Mouse (Mus musculus): ENCODE results near the gene Krtap1-3. TPM values are rescaled to one million over a fixed set of nuclear protein-coding genes. Genes with fewer than 3 reads are reported as not detected.

The Krtap1-3 gene
- polyA plus RNA-seq (2015; fragmentation: Nextera tagmentation; extraction: Ambion mirVana) = not detected in 2 replicates

GRCm38 (mm10) chr11:99590981-99591380 is at the start of gene Krtap1-3:
Gene Krtap1-3, minus strand, starts transcription at chr11:99591339.
- no peak for ATAC-seq (ENCODE audit: low read depth)
- Histone ChIP-seq H3K9me3 (ENCODE audit: control insufficient read depth, low read length) (no peaks in the 10 kb centered on the region), H3K27me3 (ENCODE audit: control insufficient read depth, insufficient read depth, low read depth, low read length) (no peaks in the 10 kb centered on the region), H3K4me3 (ENCODE audit: low read length) (no peak within 1 kb of the TSS), H3K4me1 (replicated peaks; ENCODE audit: control insufficient read depth, insufficient read depth, low read length) (no peaks in the 10 kb centered on the region), H3K36me3 (ENCODE audit: control insufficient read depth, insufficient read depth, low read length) (no peaks in the 10 kb centered on the region), H3K9ac (ENCODE audit: low read length) (no peak within 1 kb of the TSS), H3K4me2 (ENCODE audit: low read depth, low read length) (no peak within 1 kb of the TSS), H3K27ac (ENCODE audit: low read length) (no peak within 1 kb of the TSS)
- 69% methylated on average over 6 of the region's 6 CpGs for WGBS

GRCm38 (mm10) chr11:99640926-99641325 is 49.8 kb upstream of the Krtap1-3 start:
- no peak for ATAC-seq (ENCODE audit: low read depth)
- Histone ChIP-seq H3K36me3 (ENCODE audit: control insufficient read depth, insufficient read depth, low read length) (no peaks in the 10 kb centered on the region), H3K9ac (ENCODE audit: low read length) (no peak overlapping the region), H3K9me3 (ENCODE audit: control insufficient read depth, low read length) (no peaks in the 10 kb centered on the region), H3K27ac (ENCODE audit: low read length) (no peak overlapping the region), H3K4me1 (replicated peaks; ENCODE audit: control insufficient read depth, insufficient read depth, low read length) (no peaks in the 10 kb centered on the region), H3K4me3 (ENCODE audit: low read length) (no peak overlapping the region), H3K27me3 (ENCODE audit: control insufficient read depth, insufficient read depth, low read depth, low read length) (no peaks in the 10 kb centered on the region), H3K4me2 (ENCODE audit: low read depth, low read length) (no peak overlapping the region)
- WGBS = 23% methylated on average over 1 of the region's 1 CpGs

GRCm38 (mm10) chr11:99637086-99637485 is 45.9 kb upstream of the Krtap1-3 start:
- Histone ChIP-seq H3K27ac (ENCODE audit: low read length) (no peak overlapping the region), H3K4me1 (replicated peaks; ENCODE audit: control insufficient read depth, insufficient read depth, low read length) (no peaks in the 10 kb centered on the region), H3K27me3 (ENCODE audit: control insufficient read depth, insufficient read depth, low read depth, low read length) (no peaks in the 10 kb centered on the region), H3K4me2 (ENCODE audit: low read depth, low read length) (no peak overlapping the region), H3K4me3 (ENCODE audit: low read length) (no peak overlapping the region), H3K9me3 (ENCODE audit: control insufficient read depth, low read length) (no peaks in the 10 kb centered on the region), H3K36me3 (ENCODE audit: control insufficient read depth, insufficient read depth, low read length) (no peaks in the 10 kb centered on the region), H3K9ac (ENCODE audit: low read length) (no peak overlapping the region)
- ATAC-seq (ENCODE audit: low read depth) = no peak
- 52% methylated on average over 1 of the region's 1 CpGs for WGBS

- ATAC-seq (ENCODE audit: low read depth) = no peak
- Histone ChIP-seq H3K9me3 (ENCODE audit: control insufficient read depth, low read length) (no peaks in the 10 kb centered on the region), H3K4me3 (ENCODE audit: low read length) (no peak within 1 kb of the TSS), H3K4me1 (replicated peaks; ENCODE audit: control insufficient read depth, insufficient read depth, low read length) (no peaks in the 10 kb centered on the region), H3K27ac (ENCODE audit: low read length) (no peak within 1 kb of the TSS), H3K9ac (ENCODE audit: low read length) (no peak within 1 kb of the TSS), H3K4me2 (ENCODE audit: low read depth, low read length) (no peak within 1 kb of the TSS), H3K27me3 (ENCODE audit: control insufficient read depth, insufficient read depth, low read depth, low read length) (no peaks in the 10 kb centered on the region), H3K36me3 (ENCODE audit: control insufficient read depth, insufficient read depth, low read length) (no peaks in the 10 kb centered on the region)
- WGBS = 40% methylated on average over 5 of the region's 8 CpGs
These were observed 43.6 kb upstream of the Krtap1-3 start, which contains the start of gene Krtap4-2 for GRCm38 (mm10) chr11:99634653-99635134. Gene Krtap4-2, minus strand, starts transcription at chr11:99635084.

GRCm38 (mm10) chr11:99633293-99633692 is 42.2 kb upstream of the Krtap1-3 start:
- H3K27me3 ChIP-seq (ENCODE audit: control insufficient read depth, insufficient read depth, low read depth, low read length) = no peaks in the 10 kb centered on the region
- no peak for ATAC-seq (ENCODE audit: low read depth)
- no peaks in the 10 kb centered on the region for H3K9me3 ChIP-seq (ENCODE audit: control insufficient read depth, low read length)
- no peak overlapping the region for H3K9ac ChIP-seq (ENCODE audit: low read length)
- no peaks in the 10 kb centered on the region for H3K36me3 ChIP-seq (ENCODE audit: control insufficient read depth, insufficient read depth, low read length)
- H3K4me2 ChIP-seq (ENCODE audit: low read depth, low read length) = no peak overlapping the region
- no peaks in the 10 kb centered on the region for H3K4me1 ChIP-seq (replicated peaks; ENCODE audit: control insufficient read depth, insufficient read depth, low read length)
- no peak overlapping the region for H3K27ac ChIP-seq (ENCODE audit: low read length)
- 67% methylated on average over 2 of the region's 2 CpGs for WGBS
- no peak overlapping the region for H3K4me3 ChIP-seq (ENCODE audit: low read length)

GRCm38 (mm10) chr11:99630890-99631289 is 39.8 kb upstream of the Krtap1-3 start:
- H3K4me2 ChIP-seq (ENCODE audit: low read depth, low read length) = no peak overlapping the region
- H3K9me3 ChIP-seq (ENCODE audit: control insufficient read depth, low read length) = no peaks in the 10 kb centered on the region
- no peaks in the 10 kb centered on the region for H3K4me1 ChIP-seq (replicated peaks; ENCODE audit: control insufficient read depth, insufficient read depth, low read length)
- no peaks in the 10 kb centered on the region for H3K27me3 ChIP-seq (ENCODE audit: control insufficient read depth, insufficient read depth, low read depth, low read length)
- no peaks in the 10 kb centered on the region for H3K36me3 ChIP-seq (ENCODE audit: control insufficient read depth, insufficient read depth, low read length)
- no peak overlapping the region for H3K27ac ChIP-seq (ENCODE audit: low read length)
- H3K4me3 ChIP-seq (ENCODE audit: low read length) = no peak overlapping the region
- 45% methylated on average over 3 of the region's 3 CpGs for WGBS
- no peak for ATAC-seq (ENCODE audit: low read depth)
- H3K9ac ChIP-seq (ENCODE audit: low read length) = no peak overlapping the region

GRCm38 (mm10) chr11:99628138-99628537 is 37.0 kb upstream of the Krtap1-3 start, which contains the start of gene Krtap4-1:
Gene Krtap4-1, minus strand, starts transcription at chr11:99628238.
- Histone ChIP-seq H3K4me2 (ENCODE audit: low read depth, low read length) (no peak within 1 kb of the TSS), H3K9me3 (ENCODE audit: control insufficient read depth, low read length) (no peaks in the 10 kb centered on the region), H3K4me1 (replicated peaks; ENCODE audit: control insufficient read depth, insufficient read depth, low read length) (no peaks in the 10 kb centered on the region), H3K27me3 (ENCODE audit: control insufficient read depth, insufficient read depth, low read depth, low read length) (no peaks in the 10 kb centered on the region), H3K9ac (ENCODE audit: low read length) (no peak within 1 kb of the TSS), H3K27ac (ENCODE audit: low read length) (no peak within 1 kb of the TSS), H3K36me3 (ENCODE audit: control insufficient read depth, insufficient read depth, low read length) (no peaks in the 10 kb centered on the region), H3K4me3 (ENCODE audit: low read length) (no peak within 1 kb of the TSS)
- WGBS = 75% methylated on average over 4 of the region's 4 CpGs
- no peak for ATAC-seq (ENCODE audit: low read depth)

- no peaks in the 10 kb centered on the region for H3K36me3 ChIP-seq (ENCODE audit: control insufficient read depth, insufficient read depth, low read length)
- no peaks in the 10 kb centered on the region for H3K9me3 ChIP-seq (ENCODE audit: control insufficient read depth, low read length)
- H3K4me2 ChIP-seq (ENCODE audit: low read depth, low read length) = no peak within 1 kb of the TSS
- WGBS = 62% methylated on average over 2 of the region's 2 CpGs
- no peaks in the 10 kb centered on the region for H3K4me1 ChIP-seq (replicated peaks; ENCODE audit: control insufficient read depth, insufficient read depth, low read length)
- no peak within 1 kb of the TSS for H3K4me3 ChIP-seq (ENCODE audit: low read length)
- H3K27me3 ChIP-seq (ENCODE audit: control insufficient read depth, insufficient read depth, low read depth, low read length) = no peaks in the 10 kb centered on the region
- no peak within 1 kb of the TSS for H3K27ac ChIP-seq (ENCODE audit: low read length)
- no peak within 1 kb of the TSS for H3K9ac ChIP-seq (ENCODE audit: low read length)
- ATAC-seq (ENCODE audit: low read depth) = no peak
These were observed 29.2 kb upstream of the Krtap1-3 start, which contains the start of gene Gm11562 for GRCm38 (mm10) chr11:99620335-99620734. Gene Gm11562, minus strand, starts transcription at chr11:99620435.

GRCm38 (mm10) chr11:99614796-99615363 is 23.7 kb upstream of the Krtap1-3 start, which contains the start of gene Krtap2-4:
Gene Krtap2-4, minus strand, starts transcription at chr11:99614846.
- Histone ChIP-seq H3K9me3 (ENCODE audit: control insufficient read depth, low read length) (no peaks in the 10 kb centered on the region), H3K4me2 (ENCODE audit: low read depth, low read length) (no peak within 1 kb of the TSS), H3K9ac (ENCODE audit: low read length) (no peak within 1 kb of the TSS), H3K36me3 (ENCODE audit: control insufficient read depth, insufficient read depth, low read length) (no peaks in the 10 kb centered on the region), H3K27ac (ENCODE audit: low read length) (no peak within 1 kb of the TSS), H3K4me1 (replicated peaks; ENCODE audit: control insufficient read depth, insufficient read depth, low read length) (no peaks in the 10 kb centered on the region), H3K4me3 (ENCODE audit: low read length) (no peak within 1 kb of the TSS), H3K27me3 (ENCODE audit: control insufficient read depth, insufficient read depth, low read depth, low read length) (no peaks in the 10 kb centered on the region)
- no peak for ATAC-seq (ENCODE audit: low read depth)
- WGBS = 45% methylated on average over 3 of the region's 3 CpGs
